9 mouse cellular contexts compared by ENCODE assay signal in genomic region chr7:119015736-119016135, GRCm38 (mm10). TPM values are rescaled to one million over a fixed set of nuclear protein-coding genes. Genes with fewer than 3 reads are reported as not detected.
DNase-seq lines count a peak whose midpoint lies in the region; ATAC-seq lines count a peak whose summit lies in the region.
"Had no signal": no experiment of that assay in that cellular context is flagged by ENCODE, and none has a peak within 500 bp of the region (broad histone marks: within the 10 kb centered on the region; RNA-seq: fewer than 3 reads in every experiment).

No protein-coding gene starts in this region.

- H3K9ac ChIP-seq in hindbrain, embryonic 13.5 days = no peak overlapping the region
- no peak overlapping the region for H3K9ac ChIP-seq in neural tube, embryonic 11.5 days (ENCODE audit: low read length)
- H3K9ac ChIP-seq: midbrain, embryonic 12.5 days had no signal

- H3K27me3 ChIP-seq in hindbrain, embryonic 10.5 days (ENCODE audit: insufficient read depth, poor library complexity, severe bottlenecking) = no peaks in the 10 kb centered on the region
- peaks cover 10% of the 10 kb centered on the region; the same call in 1 of the 2 replicates for H3K27me3 ChIP-seq in hindbrain, embryonic 13.5 days
- no peaks in the 10 kb centered on the region for H3K27me3 ChIP-seq in neural tube, embryonic 11.5 days (ENCODE audit: control insufficient read depth, insufficient read depth, low read length)
- H3K27me3 ChIP-seq: midbrain, embryonic 12.5 days had no signal

- no peak overlapping the region for H3K4me2 ChIP-seq in hindbrain, embryonic 13.5 days
- H3K4me2 ChIP-seq in neural tube, embryonic 11.5 days (ENCODE audit: low read depth) = no peak overlapping the region
- H3K4me2 ChIP-seq: midbrain, embryonic 12.5 days had no signal

- WGBS in hindbrain, embryonic 10.5 days = 0% methylated on average over 3 of the region's 3 CpGs
- WGBS in hindbrain, embryonic 13.5 days = 2% methylated on average over 3 of the region's 3 CpGs
- WGBS in neural tube, embryonic 11.5 days = 0% methylated on average over 3 of the region's 3 CpGs

- H3K27ac ChIP-seq in hindbrain, embryonic 10.5 days = no peak overlapping the region
- H3K27ac ChIP-seq in hindbrain, embryonic 13.5 days = no peak overlapping the region
- H3K27ac ChIP-seq in neural tube, embryonic 11.5 days (ENCODE audit: low read depth, low read length) = no peak overlapping the region
- H3K27ac ChIP-seq: midbrain, embryonic 12.5 days had no signal

- DNase-seq in hindbrain, embryonic 10.5 days (ENCODE audit: low spot score) = peak; percentile 49
- peak; percentile 14 for DNase-seq in right cerebral cortex, adult 18-20 months
- no peak for DNase-seq in right cerebral cortex, postnatal 36 days (ENCODE audit: low spot score in 2 of 2)
- peak; percentile 29 for DNase-seq in embryo, embryonic 11.5 days (ENCODE audit: low read depth, low spot score)
- peak; percentile 59 for DNase-seq in neural tube, embryonic 11.5 days (ENCODE audit: low spot score)

- no peak overlapping the region for H3K4me3 ChIP-seq in hindbrain, embryonic 10.5 days
- no peak overlapping the region for H3K4me3 ChIP-seq in hindbrain, embryonic 13.5 days
- no peak overlapping the region for H3K4me3 ChIP-seq in neural tube, embryonic 11.5 days (ENCODE audit: low read depth, low read length)
- H3K4me3 ChIP-seq: midbrain, embryonic 12.5 days had no signal

- no peaks in the 10 kb centered on the region for H3K4me1 ChIP-seq in hindbrain, embryonic 10.5 days (replicated peaks)
- H3K4me1 ChIP-seq in hindbrain, embryonic 13.5 days (replicated peaks) = no peaks in the 10 kb centered on the region
- no peaks in the 10 kb centered on the region for H3K4me1 ChIP-seq in neural tube, embryonic 11.5 days (ENCODE audit: control insufficient read depth, insufficient read depth, low read length)
- H3K4me1 ChIP-seq: midbrain, embryonic 12.5 days had no signal

- no peaks in the 10 kb centered on the region for H3K36me3 ChIP-seq in hindbrain, embryonic 10.5 days
- H3K36me3 ChIP-seq in hindbrain, embryonic 13.5 days = no peaks in the 10 kb centered on the region
- H3K36me3 ChIP-seq in neural tube, embryonic 11.5 days (ENCODE audit: control insufficient read depth, insufficient read depth, low read length) = no peaks in the 10 kb centered on the region
- H3K36me3 ChIP-seq: midbrain, embryonic 12.5 days had no signal

- no peak for ATAC-seq in hindbrain, embryonic 13.5 days (ENCODE audit: low FRiP score)
- ATAC-seq in neural tube, embryonic 11.5 days (ENCODE audit: insufficient read depth, low FRiP score, low TSS enrichment) = no peak
- ATAC-seq in activated CD4-positive, CD25-positive, alpha-beta regulatory T cell, adult 4 months = no peak
- ATAC-seq in megakaryocyte, adult 5-6 weeks (ENCODE audit: poor library complexity, severe bottlenecking) = no peak

- H3K9me3 ChIP-seq in hindbrain, embryonic 10.5 days = no peaks in the 10 kb centered on the region
- H3K9me3 ChIP-seq in hindbrain, embryonic 13.5 days = no peaks in the 10 kb centered on the region
- no peaks in the 10 kb centered on the region for H3K9me3 ChIP-seq in neural tube, embryonic 11.5 days (ENCODE audit: control insufficient read depth, low read length)
- H3K9me3 ChIP-seq: midbrain, embryonic 12.5 days had no signal

RNA-seq across cellular contexts. Expression of gene Gprc5b, which starts 20.7 kb away (rescaled TPM):
- polyA plus RNA-seq in hindbrain, embryonic 10.5 days (2016; fragmentation: Nextera tagmentation; extraction: Ambion mirVana) = 17.5 and 25.4 TPM in 2 replicates
- 7.9 and 8.1 TPM in 2 replicates for polyA plus RNA-seq in hindbrain, embryonic 13.5 days (2015; fragmentation: Nextera tagmentation; extraction: Ambion mirVana)
- 17.8 and 19.6 TPM in 2 replicates for polyA plus RNA-seq in neural tube, embryonic 11.5 days (2014; fragmentation: Nextera tagmentation; extraction: Ambion mirVana)
- 1 to 10 TPM; 1.5 to 2.3 TPM for polyA plus RNA-seq in activated CD4-positive, CD25-positive, alpha-beta regulatory T cell, adult 4 months (2017; shearing (Covaris generic))
- 0.04 and 0.32 TPM in 2 replicates for total RNA-seq in megakaryocyte, adult 5-6 weeks (2015)
- total RNA-seq in megakaryocyte, adult 5-6 weeks (2017) = 0.12 TPM in 1 of 2 replicates, not detected in the other

Comparison
In these comparisons a context has a peak if more than half of its experiments do, and no peak if none do; other contexts are left out.
1. DNase-seq: peak in hindbrain, embryonic 10.5 days (single experiment), right cerebral cortex, adult 18-20 months (single experiment), embryo, embryonic 11.5 days (single experiment) and neural tube, embryonic 11.5 days (single experiment); none in right cerebral cortex, postnatal 36 days (0 of 2).